Comparison of ENCODE assay signal across 11 mouse cellular contexts in the genomic region with DNA sequence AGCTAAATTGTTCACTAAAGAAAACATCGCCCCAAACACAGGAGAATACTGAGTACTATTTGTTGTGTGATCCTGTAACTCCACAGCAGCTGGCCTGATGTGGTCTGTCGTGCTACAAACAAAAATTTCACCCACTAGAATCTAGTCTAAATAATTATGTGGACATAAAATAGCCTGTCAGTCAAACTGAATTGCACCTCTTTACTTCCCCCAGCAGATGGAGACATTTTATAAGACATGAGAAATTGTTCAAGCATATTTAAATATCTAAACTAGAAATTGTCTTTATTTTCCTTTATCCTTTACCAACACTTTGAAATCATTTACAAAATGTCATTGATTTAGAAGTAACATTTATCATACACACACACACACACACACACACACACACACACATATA. TPM values are rescaled to one million over a fixed set of nuclear protein-coding genes. Genes with fewer than 3 reads are reported as not detected.
DNase-seq lines count a peak whose midpoint lies in the region; ATAC-seq and TF ChIP-seq lines count a peak whose summit lies in the region.
"Had no signal": no experiment of that assay in that cellular context is flagged by ENCODE, and none has a peak within 500 bp of the region (broad histone marks: within the 10 kb centered on the region; RNA-seq: fewer than 3 reads in every experiment).

No protein-coding gene starts in this region.

- no peak overlapping the region for H3K4me3 ChIP-seq in cerebellum, adult 2 months (replicated peaks; ENCODE audit: insufficient read depth, low read depth, low read length)
- no peak overlapping the region for H3K4me3 ChIP-seq in kidney, postnatal 0 days (replicated peaks; ENCODE audit: low read depth, low read length)
- H3K4me3 ChIP-seq in MEL (ENCODE audit: control insufficient read depth in 1 of 2, insufficient read depth in 1 of 2, low read depth in 2 of 2, low read length in 2 of 2) = no peak overlapping the region
- no peak overlapping the region for H3K4me3 ChIP-seq in forebrain, embryonic 15.5 days
- H3K4me3 ChIP-seq: liver, embryonic 13.5 days; neural tube, embryonic 12.5 days had no signal

- H3K79me2 ChIP-seq in MEL (ENCODE audit: control insufficient read depth, insufficient read depth, low read length, poor library complexity) = no peaks in the 10 kb centered on the region

- DNase-seq in cerebellum, adult 2 months = peak in 1 of 2 experiments; percentile 4
- no peak for DNase-seq in cerebellum, adult 11 months
- peak; percentile 44 for DNase-seq in kidney, postnatal 0 days (ENCODE audit: low spot score)
- DNase-seq in kidney, adult 11 months = no peak
- DNase-seq in MEL (ENCODE audit: low read depth, low spot score) = peak; percentile 53
- DNase-seq in induced T-regulatory cell, adult 2 months (ENCODE audit: low read depth) = peak; percentile 44
- DNase-seq in right cerebral cortex, postnatal 4 days = no peak
- DNase-seq: liver, embryonic 13.5 days had no signal

- no peaks in the 10 kb centered on the region for H3K9me3 ChIP-seq in kidney, postnatal 0 days (replicated peaks; ENCODE audit: low read length)
- no peaks in the 10 kb centered on the region for H3K9me3 ChIP-seq in MEL (replicated peaks; ENCODE audit: insufficient read depth, low read length)
- no peaks in the 10 kb centered on the region for H3K9me3 ChIP-seq in forebrain, embryonic 15.5 days
- H3K9me3 ChIP-seq: liver, embryonic 13.5 days; neural tube, embryonic 12.5 days had no signal

- no peak for TF ChIP-seq EP300 in MEL (IDR thresholded peaks at IDR 0.05; ENCODE audit: low read depth in 1 of 2, low read length in 2 of 2)

- ATAC-seq in kidney, postnatal 0 days (replicated peaks; ENCODE audit: low FRiP score, low read depth) = no peak
- no peak for ATAC-seq in forebrain, embryonic 15.5 days (replicated peaks)

- TF ChIP-seq RAD21 in MEL (IDR thresholded peaks at IDR 0.05; ENCODE audit: low read depth, low read length) = peak; percentile 90

- peak; percentile 26; the same call in 1 of the 2 replicates for TF ChIP-seq CTCF in cerebellum, adult 2 months (IDR thresholded peaks at IDR 0.05; ENCODE audit: borderline replicate concordance, insufficient read depth, low read depth, low read length)
- TF ChIP-seq CTCF in kidney, postnatal 0 days (IDR thresholded peaks at IDR 0.05; ENCODE audit: low read depth) = peak; percentile 72
- peak; percentile 23 to 80 (median 24); a peak in 4 of 6 replicates for TF ChIP-seq CTCF in MEL (IDR thresholded peaks at IDR 0.05 in 2 of 3, conservative IDR thresholded peaks at IDR 0.05 in 1 of 3; ENCODE audit: control insufficient read depth in 1 of 3, insufficient read depth in 1 of 3, low read depth in 2 of 3, low read length in 3 of 3, poor library complexity in 1 of 3, severe bottlenecking in 1 of 3)

- no peaks in the 10 kb centered on the region for H3K4me1 ChIP-seq in cerebellum, adult 2 months (ENCODE audit: control insufficient read depth, insufficient read depth, low read length)
- H3K4me1 ChIP-seq in kidney, postnatal 0 days (replicated peaks; ENCODE audit: insufficient read depth, low read length) = no peaks in the 10 kb centered on the region
- H3K4me1 ChIP-seq in MEL (ENCODE audit: control insufficient read depth in 1 of 2, insufficient read depth in 2 of 2, low read length in 2 of 2) = no peaks in the 10 kb centered on the region
- no peaks in the 10 kb centered on the region for H3K4me1 ChIP-seq in forebrain, embryonic 15.5 days
- H3K4me1 ChIP-seq: liver, embryonic 13.5 days; neural tube, embryonic 12.5 days had no signal

- no peaks in the 10 kb centered on the region for H3K36me3 ChIP-seq in kidney, postnatal 0 days (ENCODE audit: insufficient read depth, low read length)
- H3K36me3 ChIP-seq in MEL (ENCODE audit: control insufficient read depth in 1 of 2, insufficient read depth in 2 of 2, low read length in 2 of 2) = no peaks in the 10 kb centered on the region
- H3K36me3 ChIP-seq in forebrain, embryonic 15.5 days = no peaks in the 10 kb centered on the region
- H3K36me3 ChIP-seq: liver, embryonic 13.5 days; neural tube, embryonic 12.5 days had no signal

- H3K27me3 ChIP-seq in cerebellum, adult 2 months (ENCODE audit: control insufficient read depth, insufficient read depth, low read length) = no peaks in the 10 kb centered on the region
- no peaks in the 10 kb centered on the region for H3K27me3 ChIP-seq in kidney, postnatal 0 days (ENCODE audit: insufficient read depth, low read length)
- no peaks in the 10 kb centered on the region; a peak in 1 of 4 replicates for H3K27me3 ChIP-seq in MEL (ENCODE audit: control insufficient read depth in 1 of 2, insufficient read depth in 2 of 2, low read length in 2 of 2)
- no peaks in the 10 kb centered on the region for H3K27me3 ChIP-seq in forebrain, embryonic 15.5 days
- H3K27me3 ChIP-seq: liver, embryonic 13.5 days; neural tube, embryonic 12.5 days had no signal

- H3K4me2 ChIP-seq in kidney, postnatal 0 days (ENCODE audit: low read length) = no peak overlapping the region
- no peak overlapping the region for H3K4me2 ChIP-seq in forebrain, embryonic 15.5 days (replicated peaks)
- H3K4me2 ChIP-seq: heart, embryonic 11.5 days; liver, embryonic 13.5 days; neural tube, embryonic 12.5 days had no signal

- no peak overlapping the region for H3K27ac ChIP-seq in cerebellum, adult 2 months (ENCODE audit: insufficient read depth, low read length)
- no peak overlapping the region for H3K27ac ChIP-seq in kidney, postnatal 0 days
- H3K27ac ChIP-seq in MEL (ENCODE audit: control insufficient read depth, low read depth, low read length) = no peak overlapping the region
- no peak overlapping the region for H3K27ac ChIP-seq in forebrain, embryonic 15.5 days (replicated peaks)
- H3K27ac ChIP-seq: liver, embryonic 13.5 days; neural tube, embryonic 12.5 days had no signal

- no peak overlapping the region for H3K9ac ChIP-seq in kidney, postnatal 0 days (ENCODE audit: low read depth, low read length)
- no peak overlapping the region for H3K9ac ChIP-seq in MEL (ENCODE audit: control insufficient read depth, low read depth, low read length, poor library complexity, severe bottlenecking)
- H3K9ac ChIP-seq in forebrain, embryonic 15.5 days (replicated peaks) = no peak overlapping the region
- H3K9ac ChIP-seq: liver, embryonic 13.5 days; neural tube, embryonic 12.5 days had no signal

- TF ChIP-seq POLR2A in cerebellum, adult 2 months (IDR thresholded peaks at IDR 0.05; ENCODE audit: borderline replicate concordance, insufficient read depth, low read length) = no peak
- no peak for TF ChIP-seq POLR2A in MEL (IDR thresholded peaks at IDR 0.05; ENCODE audit: control insufficient read depth in 1 of 2, insufficient read depth in 1 of 2, low read depth in 1 of 2, low read length in 2 of 2, poor library complexity in 1 of 2)

- 40% methylated on average over 2 of the region's 2 CpGs for WGBS in cerebellum, adult 2 months
- 38% methylated on average over 2 of the region's 2 CpGs for WGBS in kidney, postnatal 0 days
- 34% methylated on average over 2 of the region's 2 CpGs for WGBS in forebrain, embryonic 15.5 days

TF ChIP-seq in MEL, 35 proteins besides CTCF, POLR2A, EP300 and RAD21:
- TF ChIP-seq TBP (IDR thresholded peaks at IDR 0.05; ENCODE audit: low read depth, low read length) = no peak
- no peak for TF ChIP-seq CHD2 (IDR thresholded peaks at IDR 0.05; ENCODE audit: low read length)
- TF ChIP-seq SMC3 (IDR thresholded peaks at IDR 0.05; ENCODE audit: low read depth, low read length) = peak; percentile 81
- no peak for TF ChIP-seq E2F4 (IDR thresholded peaks at IDR 0.05; ENCODE audit: borderline replicate concordance, low read depth, low read length)
- TF ChIP-seq HCFC1 (IDR thresholded peaks at IDR 0.05; ENCODE audit: low read depth, low read length) = no peak
- TF ChIP-seq ZC3H11A (IDR thresholded peaks at IDR 0.05; ENCODE audit: low read depth, low read length) = peak; percentile 81
- no peak for TF ChIP-seq GABPA (IDR thresholded peaks at IDR 0.05; ENCODE audit: low read depth, low read length)
- no peak for TF ChIP-seq USF1 (IDR thresholded peaks at IDR 0.05; ENCODE audit: low read depth, low read length)
- no peak for TF ChIP-seq TAL1 (IDR thresholded peaks at IDR 0.05; ENCODE audit: low read length)
- no peak for TF ChIP-seq CHD1 (IDR thresholded peaks at IDR 0.05; ENCODE audit: low read depth, low read length)
TF ChIP-seq in MEL: peak in this region for 2.

RNA-seq across cellular contexts. Expression of gene Chst7, which starts 38.4 kb away (rescaled TPM):
- 2.0 and 2.2 TPM in 2 replicates for polyA plus RNA-seq in cerebellum, adult 2 months (2012; rRNA removed)
- polyA plus RNA-seq in kidney, postnatal 0 days (2015; fragmentation: Nextera tagmentation; extraction: Ambion mirVana) = 4.1 and 4.3 TPM in 2 replicates
- total RNA-seq in MEL (2012; rRNA removed) = not detected in 2 replicates
- polyA plus RNA-seq in MEL (2012; ENCODE audit: insufficient read depth in 1 of 2, insufficient read length in 2 of 2, low read depth in 1 of 2, low replicate concordance in 2 of 2, missing spikeins in 1 of 2) = not detected
- 4.4 and 4.5 TPM in 2 replicates for polyA plus RNA-seq in forebrain, embryonic 15.5 days (2015; fragmentation: Nextera tagmentation; extraction: Ambion mirVana)

Comparison
In these comparisons a context has a peak if more than half of its experiments do, and no peak if none do; other contexts are left out.
1. DNase-seq: peak in kidney, postnatal 0 days (single experiment), MEL (single experiment) and induced T-regulatory cell, adult 2 months (single experiment); none in cerebellum, adult 11 months (single experiment), kidney, adult 11 months (single experiment) and right cerebral cortex, postnatal 4 days (single experiment).
2. Peak in every context shown above with its lines, with median percentiles within 50 percentile points of each other: CTCF ChIP-seq.